Mouse (Mus musculus): Measurements from ENCODE around the gene Klf6. TPM values are rescaled to one million over a fixed set of nuclear protein-coding genes. Genes with fewer than 3 reads are reported as not detected.

The Klf6 gene
- total RNA-seq, 4 experiments from 2014 or later, result 15.9 to 31.8 (median 21.1) TPM

GRCm38 (mm10) chr13:5863408-5863891 lies 2.2 kb downstream of the Klf6 start:
- no peak for DNase-seq (ENCODE audit: low spot score in 2 of 2)

DNA sequence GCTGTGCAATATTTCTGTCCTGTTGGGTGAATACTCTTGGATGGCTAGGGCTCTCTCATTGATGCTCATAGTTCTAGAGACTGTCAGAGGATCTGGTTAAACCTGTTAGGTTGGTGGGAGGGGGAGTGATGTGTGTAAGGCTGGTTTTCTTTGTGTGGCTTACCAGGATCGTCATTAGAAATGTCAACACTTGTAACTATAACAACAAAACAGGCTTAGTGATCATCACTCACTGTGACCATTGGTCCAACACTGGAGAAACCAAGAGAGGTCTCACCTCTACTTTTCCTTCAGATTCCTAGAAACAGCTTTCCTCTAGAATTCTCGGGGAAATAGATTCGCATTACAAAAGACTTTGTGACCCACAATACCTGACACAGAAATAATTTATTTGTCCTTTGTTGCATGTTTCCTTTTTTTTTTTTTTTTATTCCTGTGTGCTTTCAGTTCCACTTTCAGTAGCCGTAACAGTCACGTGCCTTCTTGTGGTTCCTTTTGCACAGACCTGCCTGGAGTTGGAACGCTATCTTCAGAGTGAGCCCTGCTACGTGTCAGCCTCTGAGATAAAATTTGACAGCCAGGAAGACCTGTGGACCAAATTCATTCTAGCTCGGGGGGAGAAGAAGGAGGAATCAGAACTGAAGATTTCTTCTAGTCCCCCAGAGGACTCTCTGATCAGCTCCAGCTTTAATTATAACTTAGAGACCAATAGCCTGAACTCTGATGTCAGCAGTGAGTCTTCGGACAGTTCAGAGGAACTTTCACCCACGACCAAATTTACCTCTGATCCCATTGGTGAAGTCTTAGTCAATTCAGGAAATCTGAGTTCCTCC lies 3.2 kb downstream of the Klf6 start:
- DNase-seq (ENCODE audit: low spot score in 2 of 2), result no peak

- no peak for DNase-seq (ENCODE audit: low spot score in 2 of 2)
Measured at GRCm38 (mm10) chr13:5865098-5865415, 3.8 kb downstream of the Klf6 start.

DNA sequence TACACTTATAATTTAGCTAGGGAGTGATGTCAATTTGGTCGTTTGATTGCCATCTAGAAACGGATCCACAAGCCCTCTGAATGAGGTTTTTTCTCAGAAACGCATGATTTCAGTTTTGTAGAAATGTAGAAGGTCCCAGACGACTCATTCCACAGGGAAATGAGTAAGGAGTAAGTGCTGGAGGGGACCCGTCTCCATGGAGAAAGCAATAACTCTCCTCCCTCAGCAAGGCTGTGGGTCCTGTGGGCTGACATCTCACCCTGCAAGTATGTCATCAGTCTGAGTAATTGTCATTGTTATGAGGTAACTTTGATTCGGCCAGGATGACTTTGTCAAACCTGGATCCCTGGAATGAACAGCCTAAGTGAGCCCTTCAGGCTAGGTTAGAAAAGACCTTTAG lies 4.8 kb downstream of the Klf6 start:
- no peak for DNase-seq (ENCODE audit: low spot score in 2 of 2)

GRCm38 (mm10) chr13:5866532-5866931 lies 5.2 kb downstream of the Klf6 start:
- no peak for DNase-seq (ENCODE audit: low spot score in 2 of 2)

DNA sequence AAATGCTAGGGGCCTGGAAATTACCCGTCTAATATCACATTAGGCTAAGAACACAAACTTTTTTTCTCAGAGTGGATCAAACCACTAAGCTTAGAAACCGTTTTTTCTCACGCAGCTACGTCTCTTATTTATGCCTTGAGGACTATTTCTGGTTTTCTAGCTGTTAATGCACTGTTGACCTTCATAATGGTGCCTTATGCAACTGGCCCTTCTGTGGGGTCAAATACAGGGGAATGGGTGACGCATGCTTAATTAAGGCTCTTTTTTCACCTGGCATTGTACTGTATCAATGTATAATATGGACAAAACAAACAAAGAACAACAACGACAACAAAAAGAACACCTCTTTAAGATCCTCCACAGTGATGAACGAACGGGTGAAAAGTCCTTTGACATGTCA lies 7.1 kb downstream of the Klf6 start:
- no peak for DNase-seq (ENCODE audit: low spot score in 2 of 2)

DNA sequence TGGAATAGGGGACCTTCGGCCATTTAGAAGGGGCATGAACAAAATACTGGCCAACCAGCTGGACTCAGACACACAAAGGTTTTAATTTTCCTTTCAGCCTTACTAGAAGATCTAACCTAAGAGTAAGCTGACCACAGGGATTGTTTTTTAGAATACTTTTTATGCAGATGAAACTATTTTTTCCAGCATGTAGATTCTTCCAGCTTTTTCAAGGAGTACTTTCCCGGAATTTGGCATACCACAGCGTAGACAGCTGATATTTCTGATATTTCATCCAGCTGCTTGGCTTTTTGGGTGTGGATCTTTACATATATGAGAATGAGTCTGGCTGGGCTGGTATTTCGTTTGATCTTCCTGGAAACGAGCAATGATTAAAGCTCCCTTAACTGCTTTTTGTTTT lies 8.2 kb downstream of the Klf6 start:
- DNase-seq (ENCODE audit: low spot score in 2 of 2), result no peak

GRCm38 (mm10) chr13:5869842-5870241 lies 8.6 kb downstream of the Klf6 start:
- peak in 1 of 2 experiments; percentile 23 for DNase-seq (ENCODE audit: low spot score in 2 of 2)

DNA sequence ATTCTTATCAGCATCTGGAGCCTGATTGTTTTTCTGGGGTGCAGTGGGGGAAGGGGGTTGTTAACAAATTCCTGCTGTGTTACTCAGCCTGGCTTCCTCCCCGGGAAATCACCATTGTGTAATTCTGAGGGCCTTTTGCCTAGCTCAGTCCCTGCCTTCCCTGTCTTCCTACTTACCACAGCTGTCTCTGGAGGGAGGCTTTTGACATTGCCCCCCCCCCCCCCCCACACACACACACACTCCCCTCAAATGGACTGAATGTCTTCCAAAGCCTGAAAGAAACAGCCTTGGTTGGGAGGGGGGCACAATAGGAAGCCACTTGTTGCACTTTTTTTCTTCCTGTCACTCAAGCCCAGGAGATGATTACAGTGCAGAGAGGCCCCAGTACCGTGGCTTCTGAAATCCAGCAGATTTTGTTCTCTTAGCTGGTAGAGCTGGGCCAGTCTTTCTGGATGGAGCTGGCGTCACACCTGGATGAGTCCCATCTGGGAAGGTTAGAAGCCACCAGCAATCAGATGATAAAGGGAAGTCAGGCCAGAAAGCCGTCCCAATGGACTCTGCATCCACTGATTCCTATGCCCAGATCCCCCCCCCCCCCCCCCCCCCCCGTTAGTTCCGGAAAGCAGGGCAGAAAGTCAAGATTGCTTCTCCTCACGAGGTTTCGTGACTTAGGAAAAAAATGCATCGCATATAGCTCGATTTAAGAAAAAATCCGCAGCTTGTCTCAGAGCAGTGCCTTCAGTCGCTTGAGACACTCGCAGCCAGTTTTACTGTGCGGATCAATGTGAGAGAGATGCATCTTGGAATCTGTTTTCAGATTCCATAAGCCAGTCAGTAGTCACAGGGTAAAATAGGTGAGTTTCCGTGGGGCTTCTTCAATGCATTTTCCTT lies 9.3 kb downstream of the Klf6 start:
- DNase-seq (ENCODE audit: low spot score in 2 of 2), result peak in 1 of 2 experiments; percentile 59

DNA sequence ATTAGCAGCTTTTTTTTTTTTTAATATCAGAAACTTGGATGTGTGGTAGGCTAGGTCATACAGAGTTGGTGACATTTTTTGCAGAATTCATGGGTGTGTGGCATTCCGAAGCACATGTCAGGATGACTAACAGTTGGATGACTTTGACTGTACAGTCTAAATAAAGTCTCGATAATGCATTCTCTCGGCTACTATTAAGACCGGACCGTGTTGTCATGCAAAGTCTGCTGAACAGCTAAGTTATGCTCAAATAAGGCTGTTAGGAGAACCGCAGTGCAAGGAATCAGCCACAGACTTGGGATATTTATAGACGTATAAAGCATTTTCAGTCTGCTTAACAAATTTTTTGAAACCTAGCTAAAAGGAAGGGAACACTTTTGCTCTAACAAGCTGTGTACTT lies 10.1 kb downstream of the Klf6 start:
- no peak for DNase-seq (ENCODE audit: low spot score in 2 of 2)

DNA sequence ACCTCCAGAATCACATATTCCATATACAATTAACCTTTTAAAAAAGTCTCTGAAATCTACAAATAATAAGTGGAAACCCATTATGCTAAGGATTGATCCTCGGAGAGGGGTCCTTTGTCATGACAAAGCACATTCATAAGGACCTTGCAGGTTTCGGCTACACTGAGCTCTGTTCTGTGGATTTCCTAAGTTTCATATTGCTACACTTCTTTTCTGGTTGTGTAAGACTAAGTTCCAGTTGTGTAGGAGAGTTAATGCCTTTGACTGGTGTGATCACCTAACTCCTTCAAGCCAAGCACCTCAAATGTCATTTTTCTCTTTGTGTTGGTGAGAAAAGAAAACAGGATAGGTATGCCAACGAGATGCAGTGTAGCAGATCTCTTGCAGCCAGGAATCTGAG lies 12.4 kb downstream of the Klf6 start:
- no peak for DNase-seq (ENCODE audit: low spot score in 2 of 2)

GRCm38 (mm10) chr13:5875478-5875877 lies 14.2 kb downstream of the Klf6 start:
- no peak for DNase-seq (ENCODE audit: low spot score in 2 of 2)

GRCm38 (mm10) chr13:5878748-5879147 lies 17.5 kb downstream of the Klf6 start:
- no peak for DNase-seq (ENCODE audit: low spot score in 2 of 2)

DNA sequence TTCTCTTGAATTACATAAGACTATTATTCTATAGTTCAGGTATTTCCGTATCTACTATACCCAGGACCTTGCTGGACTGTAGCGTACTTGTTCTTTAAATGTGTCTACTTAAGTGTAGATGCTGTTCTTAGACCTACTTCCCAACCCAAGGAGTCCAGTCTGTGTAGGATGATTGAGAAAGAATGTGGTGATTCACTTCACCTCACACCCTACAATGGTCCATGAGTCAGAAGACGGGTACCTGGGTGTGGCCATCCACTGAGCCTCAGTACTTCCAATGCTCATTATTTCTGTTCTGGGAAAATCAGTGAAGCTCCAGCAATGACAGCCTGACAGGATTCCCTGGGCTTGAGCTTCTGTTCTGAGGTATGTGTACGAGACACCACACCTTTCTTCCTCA lies 25.5 kb downstream of the Klf6 start:
- DNase-seq (ENCODE audit: low spot score in 2 of 2), result no peak

DNA sequence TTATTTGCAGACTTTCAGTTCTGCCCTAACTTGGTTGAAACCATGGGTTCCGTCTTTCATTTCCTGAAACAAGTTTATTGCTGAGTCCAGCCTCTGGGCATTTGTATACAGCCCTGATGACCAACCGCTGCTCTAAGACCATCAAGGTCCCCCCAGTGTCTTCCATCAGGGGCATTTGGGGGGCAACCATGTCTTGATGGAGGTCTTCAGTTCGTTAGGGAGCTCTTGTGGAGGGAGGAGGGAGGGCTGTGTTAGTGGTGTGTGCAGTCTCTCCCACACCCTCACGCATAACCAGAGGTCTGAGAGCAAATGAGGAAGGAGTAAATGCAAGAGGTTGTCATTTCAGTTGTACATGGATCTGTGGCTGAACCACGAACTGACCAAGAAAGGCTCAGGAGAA lies 26.9 kb downstream of the Klf6 start:
- DNase-seq (ENCODE audit: low spot score in 2 of 2), result no peak

DNA sequence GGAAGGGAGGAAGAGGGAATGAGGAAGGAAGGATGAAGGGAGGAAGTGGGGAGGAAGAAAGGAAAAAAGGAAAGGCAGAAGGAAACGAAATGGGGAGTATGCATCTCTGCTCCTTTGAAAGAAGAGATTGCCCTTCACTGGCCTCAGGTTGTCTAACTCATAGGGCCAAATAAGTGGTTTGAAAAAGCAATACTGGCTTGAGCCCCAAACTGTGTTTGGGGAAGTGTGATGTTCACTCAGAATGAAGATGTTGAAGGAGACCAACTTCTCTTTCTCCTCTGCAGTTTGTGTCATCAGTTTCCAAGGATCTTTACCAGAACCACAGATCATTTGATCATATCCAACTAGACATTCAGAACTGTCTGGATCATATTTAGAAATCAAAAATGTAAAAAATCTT lies 27.4 kb downstream of the Klf6 start:
- DNase-seq (ENCODE audit: low spot score in 2 of 2), result no peak

DNA sequence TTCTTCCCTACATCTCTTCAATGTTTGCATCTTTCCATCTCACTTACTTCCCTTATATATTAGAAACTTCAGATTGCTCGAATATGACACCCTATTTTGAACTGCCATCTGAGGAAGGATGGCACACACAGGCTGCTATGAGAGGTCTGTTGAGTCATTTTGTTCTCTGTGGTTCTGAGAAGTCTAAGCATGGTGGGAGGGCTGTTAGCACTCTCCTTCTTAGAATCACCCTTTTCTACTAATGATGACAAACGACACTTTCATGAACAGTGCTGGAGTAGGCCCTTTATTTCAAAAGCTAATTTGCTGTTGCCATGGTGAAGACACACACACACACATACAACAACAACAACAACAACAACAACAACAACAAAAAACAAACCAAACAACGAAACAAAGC lies 28.8 kb downstream of the Klf6 start:
- no peak for DNase-seq (ENCODE audit: low spot score in 2 of 2)

- DNase-seq (ENCODE audit: low spot score in 2 of 2), result no peak
Measured at GRCm38 (mm10) chr13:5892684-5893447, 31.6 kb downstream of the Klf6 start.

GRCm38 (mm10) chr13:5894910-5895309 lies 33.6 kb downstream of the Klf6 start:
- DNase-seq (ENCODE audit: low spot score in 2 of 2), result no peak

- no peak for DNase-seq (ENCODE audit: low spot score in 2 of 2)
Measured at GRCm38 (mm10) chr13:5895851-5896250, 34.6 kb downstream of the Klf6 start.

GRCm38 (mm10) chr13:5897176-5897959 lies 36.1 kb downstream of the Klf6 start:
- DNase-seq (ENCODE audit: low spot score in 2 of 2), result no peak
